Mouse (Mus musculus) ES-E14 (cell line): Measurements from ENCODE around the gene Rnpepl1. TPM values are rescaled to one million over a fixed set of nuclear protein-coding genes. Genes with fewer than 3 reads are reported as not detected.

Experiments used
- DNase-seq: peaks from one replicate; pipeline ENCODE4 v3.0.0-alpha.2; 2013; ENCODE audit warnings: low read depth, low spot score
- H3K27ac ChIP-seq: 2 replicates; pipeline ENCODE4 v1.5.1; 2012; ENCODE audit warnings: low read depth, mild to moderate bottlenecking, low read length, moderate library complexity, mixed read lengths; ENCODE audit not compliant: poor library complexity, insufficient read depth, severe bottlenecking
- H3K36me3 ChIP-seq: 2 replicates; pipeline ENCODE4 v1.6.1; 2012; ENCODE audit warnings: mild to moderate bottlenecking, low read length, moderate library complexity, mixed read lengths; ENCODE audit not compliant: control insufficient read depth, poor library complexity, insufficient read depth, severe bottlenecking
- H3K4me1 ChIP-seq, 2 experiments: fragments of 150-350 bp in 1 of 2; sonication (generic) in 1 of 2; 2 replicates each; pipeline ENCODE4 v1.6.1; 2012; ENCODE audit warnings: low read length in 2 of 2, mild to moderate bottlenecking in 1 of 2, mixed read lengths in 1 of 2; ENCODE audit not compliant: control insufficient read depth in 2 of 2, insufficient read depth in 2 of 2, poor library complexity in 1 of 2
- H3K4me3 ChIP-seq, 2 experiments: fragments of 150-350 bp in 1 of 2; sonication (generic) in 1 of 2; 2 replicates each; pipeline ENCODE4 v1.5.1; 2012; ENCODE audit warnings: low read length in 2 of 2, low read depth in 1 of 2, mild to moderate bottlenecking in 1 of 2, mixed read lengths in 1 of 2; ENCODE audit not compliant: insufficient read depth in 1 of 2, poor library complexity in 1 of 2, severe bottlenecking in 1 of 2
- H3K9ac ChIP-seq: 2 replicates; pipeline ENCODE4 v1.6.1; 2012; ENCODE audit warnings: low read depth, mild to moderate bottlenecking, low read length, mixed read lengths; ENCODE audit not compliant: poor library complexity, insufficient read depth, severe bottlenecking
- H3K9me3 ChIP-seq: fragments of 150-350 bp; sonication (generic); 2 replicates; pipeline ENCODE4 v1.6.1; 2012; ENCODE audit warnings: low read depth, mild to moderate bottlenecking, low read length; ENCODE audit not compliant: control insufficient read depth, insufficient read depth
- CHD2 ChIP-seq: IDR thresholded peaks from 2 replicates; pipeline ENCODE4 v1.6.1; 2014; ENCODE audit warnings: mild to moderate bottlenecking, low read depth, low read length, inconsistent platforms
- HCFC1 ChIP-seq: IDR thresholded peaks from 2 replicates; pipeline ENCODE4 v1.6.1; 2012; ENCODE audit warnings: low read length, inconsistent platforms, borderline replicate concordance; ENCODE audit not compliant: insufficient read depth
- MAFK ChIP-seq: IDR thresholded peaks from 2 replicates; pipeline ENCODE4 v1.6.1; 2014; ENCODE audit warnings: mild to moderate bottlenecking, low read depth, low read length, inconsistent platforms; ENCODE audit not compliant: insufficient read depth
- ZC3H11A ChIP-seq: IDR thresholded peaks from 2 replicates; pipeline ENCODE4 v1.6.1; 2012; ENCODE audit warnings: low read depth, mild to moderate bottlenecking, inconsistent platforms, low read length, borderline replicate concordance
- ZNF384 ChIP-seq: IDR thresholded peaks from 2 replicates; pipeline ENCODE4 v1.6.1; 2012; ENCODE audit warnings: low read depth, low read length, inconsistent platforms
- in situ Hi-C, 2 experiments: fragments of 600-800 bp; cut with MboI; formaldehyde crosslinking; loops; one replicate each; pipeline ENCODE4 v1.15.1; 2025; ENCODE audit warnings: low sequenced_read_pairs in 2 of 2, inconsistent platforms in 1 of 2; ENCODE audit not compliant: unreplicated experiment in 2 of 2
- total RNA-seq: library from RNA; depleted of rRNA; stranded (reverse); fragments of 300-350 nt; gene quantifications from 2 replicates; pipeline ENCODE4 v1.2.3, GENCODE M21; 2012

Rnpepl1 gene
- total RNA-seq, 1 experiment, result 15.8 TPM

DNA sequence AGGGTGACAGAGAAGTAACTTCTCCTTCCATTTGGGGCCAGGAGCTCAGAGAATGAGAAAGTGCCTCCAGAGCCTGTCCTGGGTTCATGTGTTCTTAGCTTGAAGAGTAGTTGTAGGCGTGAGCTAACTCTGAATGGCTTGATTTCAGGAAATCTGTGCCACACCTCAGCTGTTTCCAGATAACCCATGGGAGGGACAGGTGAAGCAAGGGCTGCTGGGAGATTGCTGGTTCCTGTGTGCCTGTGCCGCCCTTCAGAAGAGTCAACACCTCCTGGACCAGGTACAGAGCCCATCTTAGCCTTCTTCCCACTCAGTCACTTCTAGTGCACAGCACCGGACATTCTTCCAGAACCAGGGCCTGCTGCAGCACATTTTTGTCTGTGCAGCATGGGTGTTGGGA is 27.2 kb downstream of the Rnpepl1 start:
- in situ Hi-C loops, result no loop called here
- DNase-seq, result no peak
- no peak overlapping the region for H3K4me3 ChIP-seq
- H3K4me1 ChIP-seq, result peaks cover 0 to 3% of the 10 kb centered on the region in 2 experiments; a peak in 1 of 4 replicates
- no peak overlapping the region for H3K27ac ChIP-seq
- no peaks in the 10 kb centered on the region for H3K9me3 ChIP-seq
- no peak for TF ChIP-seq ZC3H11A
- TF ChIP-seq CHD2, result no peak
- TF ChIP-seq HCFC1, result no peak
- no peak for TF ChIP-seq MAFK
- no peak for TF ChIP-seq ZNF384
- no peak overlapping the region for H3K9ac ChIP-seq
- peaks cover 15% of the 10 kb centered on the region; the same call in 1 of the 2 replicates for H3K36me3 ChIP-seq

DNA sequence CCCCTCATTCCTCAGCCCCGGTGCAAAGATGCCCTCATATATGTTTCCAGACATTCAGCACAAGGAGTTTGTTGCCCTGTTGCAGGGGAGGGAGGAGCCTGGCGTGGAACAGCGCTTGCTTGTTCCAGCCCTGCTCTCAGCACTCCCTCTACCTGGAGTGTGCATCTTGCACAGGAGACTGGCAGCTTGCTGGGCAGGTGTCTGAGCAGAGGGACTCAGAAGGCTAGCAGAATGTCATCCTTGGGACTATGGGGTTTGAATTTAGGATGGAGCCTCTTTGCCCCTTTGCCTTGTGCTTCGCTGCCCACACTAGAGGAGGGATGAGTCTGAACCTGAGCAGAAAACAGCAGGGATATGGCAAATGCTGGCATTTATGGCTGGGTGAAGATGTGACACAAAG is 29.2 kb downstream of the Rnpepl1 start:
- in situ Hi-C loops, result no loop called here
- Histone ChIP-seq H3K4me3 (no peak overlapping the region), H3K4me1 (no peaks in the 10 kb centered on the region; a peak in 1 of 4 replicates), H3K9me3 (no peaks in the 10 kb centered on the region), H3K9ac (no peak overlapping the region), H3K36me3 (peaks cover 20% of the 10 kb centered on the region; the same call in 1 of the 2 replicates), H3K27ac (no peak overlapping the region)
- no peak for TF ChIP-seq MAFK
- TF ChIP-seq ZC3H11A, result no peak
- no peak for TF ChIP-seq CHD2
- TF ChIP-seq ZNF384, result no peak
- TF ChIP-seq HCFC1, result no peak
- no peak for DNase-seq

DNA sequence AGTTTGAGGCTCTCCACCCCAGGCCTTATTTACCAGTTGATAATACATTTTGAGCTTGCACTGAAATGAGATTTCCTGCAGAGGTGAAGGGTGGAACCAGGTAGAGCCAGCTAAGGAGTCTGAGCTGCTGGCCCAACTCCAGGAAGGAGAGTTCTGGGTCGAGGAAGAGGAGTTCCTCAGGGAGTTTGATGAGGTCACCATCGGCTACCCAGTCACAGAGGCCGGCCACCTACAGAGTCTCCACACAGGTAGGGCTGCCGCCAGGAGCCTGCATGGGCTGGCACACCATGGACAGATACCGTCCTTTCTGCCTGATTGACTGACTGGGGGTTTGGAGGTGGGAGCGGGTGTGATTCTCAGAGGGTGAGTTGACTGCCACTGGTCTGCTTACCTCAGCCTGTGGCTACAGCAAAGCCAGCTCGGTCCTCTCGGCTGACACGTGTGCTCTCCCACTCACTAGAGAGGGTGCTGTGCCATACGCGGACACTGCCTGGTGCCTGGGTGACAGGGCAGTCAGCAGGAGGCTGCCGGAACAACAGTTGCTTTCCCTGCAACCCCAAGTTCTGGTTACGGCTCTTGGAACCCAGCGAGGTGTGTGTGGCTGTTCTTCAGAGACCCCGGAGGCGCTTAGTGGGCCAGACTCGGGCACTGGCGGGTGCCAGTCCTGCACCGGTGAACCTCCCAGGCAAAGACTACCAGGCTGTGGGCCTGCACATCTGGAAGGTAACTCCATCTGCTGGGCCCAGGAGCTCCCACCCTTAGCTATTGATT is 32.8 kb downstream of the Rnpepl1 start:
- TF ChIP-seq ZNF384 (no peak), HCFC1 (no peak), CHD2 (no peak), ZC3H11A (no peak), MAFK (no peak)
- no peak overlapping the region for H3K9ac ChIP-seq
- H3K36me3 ChIP-seq, result peaks cover 28% of the 10 kb centered on the region; the same call in 1 of the 2 replicates
- no peak for DNase-seq
- no peak overlapping the region for H3K27ac ChIP-seq
- H3K4me3 ChIP-seq, result no peak overlapping the region
- no peaks in the 10 kb centered on the region for H3K9me3 ChIP-seq
- in situ Hi-C loops, result no loop called here
- no peaks in the 10 kb centered on the region for H3K4me1 ChIP-seq

DNA sequence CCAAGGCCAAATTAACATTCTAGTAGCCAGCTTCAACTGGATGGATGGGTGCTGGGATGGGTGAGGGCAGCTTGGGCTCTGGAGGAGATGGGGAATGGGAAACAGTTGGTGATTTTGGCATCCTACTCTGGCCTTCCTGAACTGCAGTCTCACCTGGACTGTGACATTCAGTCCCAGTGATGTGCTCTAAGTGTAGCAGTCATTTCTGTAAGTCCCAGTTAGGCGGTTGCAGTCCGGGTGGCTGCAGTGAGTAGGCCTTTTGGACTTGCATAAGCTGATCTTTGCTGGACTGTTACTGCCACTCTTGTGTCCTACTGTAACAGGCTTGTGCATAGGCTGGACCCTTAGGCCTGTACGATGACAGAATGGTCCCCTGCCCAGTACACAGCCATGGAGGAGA is 37.4 kb downstream of the Rnpepl1 start:
- DNase-seq, result no peak
- TF ChIP-seq CHD2, result no peak
- TF ChIP-seq ZNF384, result no peak
- no peak for TF ChIP-seq HCFC1
- TF ChIP-seq ZC3H11A, result no peak
- TF ChIP-seq MAFK, result no peak
- Histone ChIP-seq H3K9ac (no peak overlapping the region), H3K9me3 (no peaks in the 10 kb centered on the region), H3K36me3 (peaks cover 17% of the 10 kb centered on the region; the same call in 1 of the 2 replicates), H3K27ac (no peak overlapping the region), H3K4me1 (no peaks in the 10 kb centered on the region), H3K4me3 (no peak overlapping the region)
- in situ Hi-C loops, result no loop called here
